Mouse (Mus musculus) 3T3-L1 (cell line): ENCODE data around the gene Zc3h10.
"Not testable (repeated sequence)": the region's sequence is repeated elsewhere in the genome, so short reads cannot be mapped to it uniquely, and the experiment has no call there.

Source experiments
- DNase-seq: peaks from one replicate; pipeline ENCODE4 v3.0.0-alpha.2; 2015; ENCODE audit warnings: low read depth, low spot score

Gene Zc3h10

DNA sequence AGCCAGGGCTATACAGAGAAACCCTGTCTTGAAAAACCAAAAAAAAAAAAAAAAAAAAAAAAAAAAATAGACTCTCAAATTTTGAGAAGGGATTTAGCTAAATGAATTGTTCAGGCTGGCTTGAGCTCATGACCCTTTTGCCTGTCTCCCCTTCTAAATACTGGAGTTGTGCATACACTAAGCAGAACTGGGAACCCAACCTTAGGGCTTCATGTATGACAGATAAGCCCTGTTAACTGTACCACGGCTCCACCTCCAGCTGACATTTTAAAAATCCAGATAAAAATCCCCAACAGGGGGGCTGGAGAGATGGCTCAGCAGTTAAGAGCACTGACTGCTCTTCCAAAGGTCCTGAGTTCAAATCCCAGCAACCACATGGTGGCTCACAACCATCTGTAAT is 8.0 kb upstream of the Zc3h10 start:
- not testable (repeated sequence) for DNase-seq

DNA sequence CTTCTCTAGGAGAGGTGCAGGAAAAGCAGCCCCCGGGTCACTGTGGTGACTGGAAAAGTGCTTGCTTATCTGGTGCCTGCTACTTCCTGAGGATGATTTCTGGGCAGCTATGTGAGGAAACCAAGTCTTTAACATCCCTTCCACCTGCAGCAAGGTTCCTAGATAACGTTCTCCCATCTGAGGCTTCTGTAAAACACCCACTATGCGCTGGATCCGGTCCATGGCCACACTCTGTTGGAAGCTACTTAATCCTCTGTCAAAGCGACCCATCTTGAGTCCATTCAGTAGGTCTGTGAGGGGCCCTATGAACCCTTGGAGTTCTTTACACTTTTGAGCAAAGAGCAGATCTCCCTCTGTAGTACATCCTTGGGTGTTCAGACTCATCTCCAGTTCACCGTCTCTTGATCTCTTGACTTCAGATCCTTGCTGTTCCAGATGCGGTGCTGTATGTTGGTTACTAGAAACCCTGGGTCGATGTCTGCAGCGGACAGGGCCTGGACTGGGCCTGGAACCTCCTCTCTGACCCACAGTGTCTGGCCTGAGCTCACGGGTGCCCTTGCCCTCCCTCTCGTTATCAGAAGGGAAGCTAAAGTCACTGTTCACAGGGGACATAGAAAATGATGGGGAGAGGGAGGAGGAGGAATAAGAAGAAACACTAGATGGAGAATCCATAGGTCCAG is 2.7 kb upstream of the Zc3h10 start:
- not testable (repeated sequence) for DNase-seq

DNA sequence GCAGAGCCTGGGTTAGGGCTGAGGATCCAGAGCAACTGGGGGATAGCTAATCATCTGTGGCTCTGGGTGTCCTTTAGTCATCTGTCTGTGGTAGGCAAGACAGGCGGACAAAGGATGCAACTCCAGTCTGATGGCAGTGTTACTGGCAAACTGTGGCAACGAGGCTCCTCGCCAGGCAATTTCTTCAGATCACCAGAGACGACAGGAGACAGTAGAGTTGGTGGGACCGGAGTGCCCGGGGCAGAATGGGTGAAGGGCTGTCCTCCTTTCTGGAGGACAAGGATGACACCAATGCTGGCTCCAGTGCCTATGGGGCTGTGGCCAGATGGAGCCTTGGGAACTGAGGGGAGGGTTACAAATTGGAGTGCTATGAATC is 2.1 kb upstream of the Zc3h10 start:
- not testable (repeated sequence) for DNase-seq

DNA sequence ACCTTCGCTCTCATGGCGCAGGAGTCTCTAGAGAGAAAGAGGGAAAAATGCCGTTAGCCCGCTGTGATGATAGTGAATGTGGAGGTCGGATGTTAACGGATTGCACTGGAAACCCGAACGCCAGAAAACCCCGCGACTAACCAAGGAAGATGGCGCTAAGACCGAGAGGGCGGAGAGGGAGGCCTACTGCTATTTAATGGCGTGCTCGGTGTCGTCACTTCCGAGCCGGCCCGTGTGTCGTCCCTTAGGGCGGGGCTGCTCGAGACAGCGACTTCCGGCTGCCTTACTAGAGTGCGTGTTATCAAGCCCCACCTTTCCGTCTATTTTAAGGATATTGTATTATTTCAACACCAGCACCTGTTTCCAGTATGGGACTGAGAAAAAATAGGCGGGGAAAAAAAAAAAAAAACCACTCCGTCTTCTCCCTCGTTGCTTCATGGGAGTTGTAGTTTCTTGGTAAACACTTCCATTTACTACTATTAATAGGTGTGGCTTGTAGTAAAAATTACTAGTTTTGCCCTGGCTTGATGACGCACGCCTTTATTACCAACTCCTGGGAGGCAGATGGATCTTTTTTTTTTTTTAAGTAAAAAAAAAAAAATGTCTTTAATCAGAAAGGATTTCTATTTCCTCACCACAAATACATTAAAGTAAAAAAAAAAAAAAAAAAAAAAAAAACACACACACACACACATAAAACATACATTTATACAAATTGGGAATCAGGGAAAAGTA is 1.5 kb upstream of the Zc3h10 start, which contains the start of gene Rpl41:
TSS of gene Rpl41 (minus strand) at position 359 of the 735 bp plus-strand sequence.
- peak; percentile 99 for DNase-seq

DNA sequence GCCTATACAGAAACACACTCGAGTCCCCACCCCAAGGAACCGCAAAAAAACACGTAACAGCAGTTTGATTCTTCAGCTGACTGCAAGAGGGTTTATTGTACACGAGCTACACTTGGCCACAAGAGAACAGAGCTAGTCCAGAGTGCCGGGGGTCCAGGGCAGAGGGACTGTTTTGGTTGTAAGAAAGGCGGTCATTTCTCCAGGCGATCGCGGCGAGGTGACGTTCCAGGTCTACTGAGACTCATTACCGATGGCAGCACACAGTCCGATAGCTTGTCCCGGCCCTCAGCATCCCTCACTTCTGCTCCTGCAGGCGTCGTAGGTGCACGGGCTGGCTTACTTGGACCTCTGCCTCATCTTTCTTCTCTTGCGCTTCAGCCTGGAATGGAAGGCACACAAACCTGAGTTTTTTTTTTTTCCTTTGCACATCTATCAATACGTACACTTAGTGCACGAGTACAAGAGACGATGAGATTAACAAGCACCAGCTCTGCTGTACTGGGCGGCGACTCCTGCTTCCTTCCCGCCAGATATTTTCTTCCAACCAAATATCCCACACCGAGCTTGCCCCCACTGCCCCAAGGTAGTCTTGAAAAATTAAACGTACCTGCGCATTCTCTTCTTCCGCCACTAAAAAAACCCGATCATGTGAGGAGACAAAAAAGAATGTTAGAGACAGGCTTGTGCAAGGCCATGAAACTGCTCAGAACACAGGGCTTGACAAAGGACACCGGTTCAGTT is 647 bp upstream of the Zc3h10 start:
- peak; percentile 35 for DNase-seq

DNA sequence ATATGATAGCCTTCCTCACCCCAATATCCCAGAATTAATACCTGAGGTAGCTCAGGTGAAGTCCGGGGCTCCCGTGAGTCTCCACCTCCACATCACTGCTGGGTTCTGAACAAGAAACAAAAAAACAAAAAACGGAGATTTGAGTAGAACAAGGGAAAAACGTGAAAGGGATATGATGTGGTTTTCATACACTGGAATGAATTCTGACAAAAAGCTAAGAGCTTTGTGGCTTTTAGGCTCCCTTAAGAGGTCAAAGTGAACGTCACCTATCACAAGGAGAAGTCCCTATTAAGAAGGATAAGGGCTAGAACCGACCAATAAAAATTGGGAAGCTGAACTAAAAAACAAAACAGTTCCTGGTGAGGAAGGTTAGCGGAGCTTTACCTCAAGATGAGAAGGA is 787 bp downstream of the Zc3h10 start:
- no peak for DNase-seq

DNA sequence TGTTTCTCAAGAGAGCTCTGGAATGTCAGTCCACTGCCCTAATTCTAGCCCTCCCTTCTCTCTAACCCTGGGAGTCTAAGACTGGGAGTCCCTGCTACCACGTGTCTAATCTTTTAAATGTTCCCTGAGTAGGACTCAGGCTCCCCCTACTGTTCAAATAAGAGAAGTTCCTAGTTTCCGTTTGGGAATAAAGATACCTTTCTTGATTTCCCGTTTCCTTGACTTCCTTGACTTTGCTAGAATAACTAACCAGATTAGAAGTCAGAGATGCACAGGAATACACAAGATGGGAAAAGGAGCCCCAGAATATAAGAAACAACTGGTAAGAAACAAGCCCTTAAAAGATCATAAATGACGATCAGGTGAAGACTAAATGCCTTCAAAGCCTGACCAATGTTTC is 1.2 kb downstream of the Zc3h10 start:
- peak; percentile 88 for DNase-seq

DNA sequence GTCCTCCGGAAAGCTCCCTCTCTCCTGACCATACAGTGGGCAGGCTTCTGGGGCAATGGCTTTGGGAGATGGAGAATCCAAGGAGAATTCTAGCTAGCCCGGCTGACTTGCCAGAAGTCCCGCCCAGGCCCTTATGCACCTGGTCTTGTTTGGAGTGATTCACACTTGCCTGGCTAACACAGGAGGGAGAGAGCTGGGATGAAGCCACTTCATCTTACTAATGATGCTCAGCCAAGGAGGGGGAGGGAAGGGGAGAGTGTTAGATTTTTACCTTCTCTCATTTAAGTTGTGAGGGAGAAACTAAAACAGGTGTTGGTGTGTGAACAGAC is 2.0 kb downstream of the Zc3h10 start:
- DNase-seq: no peak

DNA sequence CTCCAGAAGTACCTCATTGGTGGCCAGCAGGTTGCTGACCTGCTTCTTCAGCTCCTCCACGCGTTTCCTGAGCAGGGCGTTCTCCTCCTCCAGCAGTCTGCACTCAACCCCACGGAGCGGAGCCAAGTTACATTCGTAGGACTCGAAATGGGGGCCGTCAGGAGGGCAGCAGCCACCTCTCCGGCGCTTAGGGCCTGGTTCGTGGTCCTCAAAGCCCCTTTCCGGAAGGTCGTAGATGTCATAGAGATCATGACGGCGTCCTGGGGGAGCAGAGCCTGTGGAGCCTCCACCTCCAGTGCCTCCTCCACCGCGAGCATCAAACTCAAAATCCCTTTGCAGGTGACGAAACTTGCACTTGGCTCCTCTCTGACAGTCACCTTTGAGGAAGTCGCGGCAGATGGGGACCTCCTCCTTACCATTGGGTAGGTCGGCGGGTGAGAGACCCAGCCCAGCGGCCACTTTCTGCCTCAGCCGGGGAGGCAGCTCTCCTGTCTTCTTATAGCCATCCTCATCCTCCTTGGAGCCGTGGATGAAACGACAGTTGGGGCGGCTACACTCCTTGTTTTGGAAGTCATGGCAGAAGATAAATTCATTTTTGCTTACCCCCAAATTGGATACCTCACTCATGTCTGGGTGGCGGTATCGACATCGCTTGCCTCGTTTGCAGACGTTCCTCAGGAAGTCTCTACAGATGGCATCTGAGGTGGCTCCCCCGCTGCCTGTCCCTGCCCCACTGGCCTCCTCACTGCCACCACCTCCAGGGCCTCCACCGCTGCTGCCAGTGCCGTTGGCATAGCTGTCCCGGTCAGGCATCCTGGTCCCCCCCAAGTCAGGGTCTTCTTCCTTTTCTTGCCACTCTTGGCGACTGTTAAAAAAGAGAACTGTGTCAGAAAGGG is 2.7 kb downstream of the Zc3h10 start:
- DNase-seq: no peak

DNA sequence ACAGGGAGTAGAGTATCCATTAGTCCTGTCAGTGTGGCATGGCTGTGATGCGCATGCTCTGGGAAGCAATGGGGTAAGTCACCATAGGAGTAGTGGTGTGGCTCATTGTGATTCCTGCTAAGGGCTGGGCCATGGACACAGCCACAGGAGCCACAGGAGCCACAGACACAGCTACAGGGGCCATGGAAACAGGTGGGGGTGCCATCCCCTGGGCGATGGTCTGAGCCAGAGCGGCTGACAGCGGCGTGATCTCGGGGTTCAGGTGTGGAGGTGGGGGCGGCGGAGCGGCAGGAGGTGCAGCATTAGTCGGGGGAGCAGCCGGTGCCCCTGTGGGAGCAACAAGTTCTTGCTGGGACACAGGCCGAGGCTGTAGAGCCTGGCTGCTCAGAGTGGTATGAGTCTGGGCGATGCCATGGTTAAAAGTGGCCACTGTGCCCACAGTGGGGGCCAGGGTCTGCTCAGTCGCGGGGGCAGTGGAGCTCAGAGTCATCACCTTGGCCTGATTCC is 3.4 kb downstream of the Zc3h10 start:
- no peak for DNase-seq

DNA sequence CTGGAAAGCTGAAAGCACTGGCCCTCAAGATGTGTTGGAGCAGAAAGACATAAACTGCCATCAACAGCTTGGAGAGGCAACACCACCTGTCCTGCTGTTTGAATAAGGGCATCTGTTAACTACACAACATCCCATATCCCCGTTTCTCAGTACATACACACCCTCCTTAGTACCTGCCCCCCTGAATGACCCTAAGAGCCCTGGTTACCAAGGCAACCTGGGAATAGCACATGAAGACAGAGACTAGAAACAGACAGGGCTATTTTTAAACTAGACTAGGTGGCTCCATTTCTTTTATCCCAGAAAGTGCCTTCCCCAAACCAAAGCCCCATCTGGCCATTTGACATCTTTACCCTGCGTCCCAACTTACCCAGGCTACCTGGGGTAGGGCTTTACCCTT is 4.5 kb downstream of the Zc3h10 start:
- no peak for DNase-seq

DNA sequence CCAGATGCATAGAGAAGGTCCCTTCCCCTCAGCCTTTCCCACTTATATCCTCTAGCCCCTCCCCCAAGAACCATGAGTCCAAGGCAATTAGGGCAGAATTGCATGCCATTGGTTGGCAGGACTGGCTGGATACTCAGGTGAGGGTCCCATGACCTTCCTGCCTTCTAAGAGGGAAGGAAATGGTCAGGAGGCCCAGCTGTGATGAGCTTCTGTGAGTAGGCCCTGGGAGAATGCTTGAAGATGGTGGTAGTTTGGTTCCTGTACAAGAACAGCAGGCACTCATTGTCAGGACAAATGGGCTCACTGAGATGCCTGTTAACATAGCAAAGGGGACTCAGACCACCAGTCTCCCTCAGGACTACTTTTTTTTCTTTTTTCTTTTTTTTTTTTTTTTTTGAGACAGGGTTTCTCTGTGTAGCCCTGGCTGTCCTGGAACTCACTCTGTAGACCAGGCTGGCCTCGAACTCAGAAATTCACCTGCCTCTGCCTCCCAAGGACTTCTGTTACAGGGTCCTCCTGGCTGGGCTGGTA is 9.2 kb downstream of the Zc3h10 start:
- DNase-seq: no peak

DNA sequence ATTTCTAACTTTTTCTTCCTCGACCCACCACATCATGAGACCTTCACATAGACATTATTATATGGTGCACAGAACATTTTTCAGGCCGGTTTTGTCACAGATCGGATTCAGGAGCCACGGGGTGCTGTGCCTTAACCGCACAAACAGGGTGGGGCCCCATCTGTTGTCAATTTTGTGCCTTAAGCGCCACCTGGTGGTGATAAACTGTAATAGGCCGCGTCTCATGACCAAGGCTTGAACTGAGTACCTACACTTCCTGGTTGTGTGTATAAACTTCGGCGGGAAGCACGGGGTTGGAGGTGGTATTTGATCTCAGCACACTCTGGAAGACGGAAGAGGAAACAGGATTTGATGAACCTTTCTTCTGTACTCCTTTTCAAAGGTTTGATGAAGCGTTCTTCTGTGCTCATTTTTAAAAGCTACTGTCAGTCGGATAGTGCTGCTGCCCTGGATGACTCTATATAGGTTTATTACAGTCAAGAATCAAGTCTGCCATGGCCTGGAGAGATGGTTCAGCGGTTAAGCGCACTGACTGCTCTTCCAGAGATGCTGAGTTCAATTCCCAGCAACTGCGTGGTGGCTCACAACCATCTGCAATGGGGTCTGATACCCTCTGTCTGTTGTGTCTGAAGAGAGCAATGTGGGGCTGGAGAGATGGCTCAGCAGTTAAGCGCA is 11.2 kb downstream of the Zc3h10 start:
- peak; percentile 98 for DNase-seq

DNA sequence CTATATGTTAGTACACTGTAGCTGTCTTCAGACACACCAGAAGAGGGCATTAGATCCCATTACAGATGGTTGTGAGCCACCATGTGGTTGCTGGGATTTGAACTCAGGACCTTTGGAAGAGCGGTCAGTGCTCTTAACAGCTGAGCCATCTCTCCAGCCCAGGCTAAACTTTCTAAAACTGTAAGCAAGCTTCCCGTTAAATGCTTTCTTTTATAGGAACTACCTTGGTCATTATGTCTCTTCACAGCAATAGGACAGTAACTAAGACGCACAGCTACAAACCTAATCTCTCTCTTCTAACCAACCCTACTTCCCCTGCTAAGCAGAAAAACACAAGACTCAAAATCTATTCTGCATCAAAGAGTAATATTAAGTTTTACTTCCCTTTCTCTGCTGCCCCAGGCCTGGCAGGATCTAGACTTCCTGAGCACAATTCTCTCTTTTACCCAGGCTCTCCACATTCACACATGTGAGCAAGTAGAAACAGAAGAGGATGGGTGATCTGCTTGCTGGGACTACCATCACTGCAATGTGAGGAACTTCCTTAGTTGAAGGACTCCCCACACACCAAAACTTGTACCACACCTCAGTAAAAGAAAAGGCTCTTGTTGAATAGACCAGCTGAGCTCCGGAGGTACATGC is 11.8 kb downstream of the Zc3h10 start:
- DNase-seq: no peak

DNA sequence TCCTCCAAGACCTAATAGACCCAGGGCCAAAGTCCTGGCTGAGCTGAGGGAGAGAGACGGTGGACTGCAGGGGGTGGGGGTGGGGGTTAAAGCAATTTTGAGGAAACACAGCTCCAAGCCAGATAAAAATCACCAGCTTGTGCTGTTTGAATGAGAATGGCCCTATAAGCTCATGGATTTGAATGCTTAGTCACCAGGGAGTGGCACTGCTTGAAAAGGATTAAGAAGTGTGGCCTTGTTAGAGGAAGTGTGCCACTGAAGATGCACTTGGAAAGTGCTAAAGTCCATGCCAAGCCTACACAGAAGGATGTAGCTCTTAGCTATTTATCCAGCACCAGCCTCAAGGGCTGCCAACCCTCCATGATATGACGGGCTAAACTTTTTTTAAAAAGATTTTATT is 12.4 kb downstream of the Zc3h10 start:
- DNase-seq: no peak

DNA sequence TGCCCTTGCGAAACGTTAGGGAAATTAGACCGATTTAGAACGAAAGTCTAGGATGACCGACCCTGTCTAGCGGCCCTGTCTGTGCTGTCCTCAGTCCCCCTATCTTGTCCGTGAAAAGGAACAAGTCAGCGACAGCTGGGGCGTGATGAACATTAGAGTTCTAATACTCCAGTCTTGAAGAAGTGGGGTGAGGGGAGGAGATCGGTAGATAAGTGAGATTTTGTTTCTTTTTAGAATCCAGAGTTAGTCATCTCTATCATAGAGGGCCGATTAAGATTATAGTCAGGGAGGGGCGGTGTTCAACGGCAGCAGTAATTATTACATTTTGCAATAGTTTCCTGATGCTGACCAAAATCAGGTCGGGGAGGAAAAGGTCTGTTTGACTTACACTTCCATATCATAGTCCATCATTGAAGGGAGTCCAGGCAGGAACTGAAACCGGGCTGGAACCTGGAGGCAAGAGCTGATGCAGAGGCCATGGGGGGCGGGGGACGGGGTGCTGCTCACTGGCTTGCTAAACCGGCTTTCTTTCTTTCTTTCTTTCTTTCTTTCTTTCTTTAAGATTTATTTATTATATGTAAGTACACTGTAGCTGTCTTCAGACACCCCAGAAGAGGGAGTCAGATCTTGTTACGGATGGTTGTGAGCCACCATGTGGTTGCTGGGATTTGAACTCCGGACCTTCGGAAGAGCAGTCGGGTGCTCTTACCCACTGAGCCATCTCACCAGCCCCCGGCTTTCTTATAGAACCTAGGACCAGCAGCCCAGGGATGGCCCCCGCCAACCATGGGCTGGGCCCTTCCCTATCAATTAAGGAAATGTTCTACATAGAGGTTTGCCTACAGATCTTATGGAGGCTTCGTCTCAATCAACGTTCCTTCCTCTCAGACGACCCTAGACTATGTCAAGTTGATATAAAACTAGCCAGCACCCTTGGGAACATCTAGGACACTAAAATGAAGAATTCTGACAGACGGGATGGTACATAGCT is 20.9 kb downstream of the Zc3h10 start:
- no peak for DNase-seq

DNA sequence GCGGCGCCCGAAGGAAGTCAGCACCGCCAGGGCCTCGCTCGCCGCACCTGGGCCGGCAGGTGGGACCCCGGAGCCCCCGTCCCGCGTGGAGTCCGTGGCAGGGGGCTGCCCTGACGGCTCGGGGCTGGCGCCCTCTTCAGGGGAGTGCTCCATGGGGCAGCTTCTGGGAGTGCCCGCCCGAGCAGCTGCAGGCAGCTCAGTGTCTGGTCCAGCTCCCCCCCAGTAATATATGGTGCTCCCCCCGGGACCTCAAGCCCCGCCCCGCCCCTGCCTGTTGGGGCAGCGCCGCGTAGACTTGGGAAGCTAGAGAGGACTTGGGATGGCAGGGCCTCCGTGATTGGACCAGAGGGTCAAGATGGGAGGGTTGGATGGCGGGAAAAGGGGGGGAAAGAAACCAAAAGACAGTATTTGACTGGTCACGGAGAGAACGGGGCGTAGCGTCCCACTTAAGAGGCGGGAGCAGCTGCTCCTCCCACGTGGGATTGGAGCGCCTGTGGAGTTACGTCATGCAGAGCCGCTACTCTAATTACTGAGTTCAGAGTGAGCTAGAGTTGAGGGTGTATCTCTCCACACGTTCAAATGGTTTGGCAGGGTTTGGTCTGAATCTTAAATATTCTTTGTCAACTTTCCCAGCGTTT is 21.8 kb downstream of the Zc3h10 start, which contains the start of gene Esyt1:
TSS of gene Esyt1 (minus strand) at position 201 of the 638 bp plus-strand sequence.
- DNase-seq: peak; percentile 99
